Mouse (Mus musculus) olfactory bulb, adult 2 months (tissue): Measurements from ENCODE around the gene Skiv2l. TPM values are rescaled to one million over a fixed set of nuclear protein-coding genes. Genes with fewer than 3 reads are reported as not detected.
"Not testable (repeated sequence)": the region's sequence is repeated elsewhere in the genome, so short reads cannot be mapped to it uniquely, and the experiment has no call there.

Source experiments
- H3K27ac ChIP-seq: fragments of 200-500 bp; 2 replicates; pipeline ENCODE4 v1.5.1; 2012; ENCODE audit warnings: low read depth, low read length; ENCODE audit not compliant: insufficient read depth
- H3K4me1 ChIP-seq: fragments of 200-500 bp; 2 replicates; pipeline ENCODE4 v1.6.1; 2012; ENCODE audit warnings: low read length; ENCODE audit not compliant: control insufficient read depth, insufficient read depth
- H3K4me3 ChIP-seq: fragments of 200-500 bp; 2 replicates; pipeline ENCODE4 v1.5.1; 2012; ENCODE audit warnings: mild to moderate bottlenecking, low read depth, low read length, moderate library complexity; ENCODE audit not compliant: insufficient read depth
- CTCF ChIP-seq: fragments of 200-500 bp; IDR thresholded peaks from 2 replicates; pipeline ENCODE4 v1.5.1; 2012; ENCODE audit warnings: low read depth, mild to moderate bottlenecking, low read length, moderate library complexity; ENCODE audit not compliant: insufficient read depth
- POLR2A ChIP-seq: fragments of 200-500 bp; IDR thresholded peaks from 2 replicates; pipeline ENCODE4 v1.6.1; 2012; ENCODE audit warnings: mild to moderate bottlenecking, low read depth, low read length, moderate library complexity; ENCODE audit not compliant: insufficient read depth
- WGBS: fragments of 180-500 bp; shearing (Covaris S2); methylation state at CpG from one replicate; pipeline ENCODE4 v1.1.7; 2018; 5-methylcytosine and 5-hydroxymethylcytosine counted together
- polyA plus RNA-seq: library from polyadenylated mRNA; stranded (reverse); fragments of >200 nt; gene quantifications from 2 replicates; pipeline ENCODE4 v1.2.4, GENCODE M21; 2012; ENCODE audit warnings: low replicate concordance; ENCODE audit not compliant: missing spikeins, insufficient read depth, insufficient read length

The Skiv2l gene
- polyA plus RNA-seq, 1 experiment, result not detected

GRCm38 (mm10) chr17:34808599-34809205 lies 41.3 kb downstream of the Skiv2l start:
- Histone ChIP-seq H3K4me3 (no peak overlapping the region), H3K4me1 (no peaks in the 10 kb centered on the region), H3K27ac (no peak overlapping the region)
- TF ChIP-seq POLR2A (no peak), CTCF (no peak)
- WGBS, result 86% methylated on average over 6 of the region's 6 CpGs

DNA sequence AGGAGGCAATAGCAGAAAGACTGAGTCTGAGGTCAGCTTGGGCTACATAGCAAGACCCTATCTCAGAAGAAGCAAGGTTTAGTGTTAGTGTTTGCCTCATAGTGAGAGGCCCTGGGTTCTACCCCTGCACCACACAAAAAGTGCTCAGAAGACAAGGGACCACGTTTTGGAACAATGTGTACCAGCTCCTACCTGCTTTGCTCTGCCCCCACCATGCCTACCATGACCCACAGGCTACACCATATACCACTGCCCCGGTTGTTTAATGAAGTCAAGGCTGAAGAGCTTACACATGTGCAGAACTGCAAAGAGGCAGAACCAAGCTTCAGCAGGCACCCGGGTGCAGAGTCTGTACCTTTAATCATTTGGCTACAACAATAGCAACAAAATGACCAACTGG lies 42.8 kb downstream of the Skiv2l start:
- no peaks in the 10 kb centered on the region for H3K4me1 ChIP-seq
- no peak overlapping the region for H3K4me3 ChIP-seq
- no peak overlapping the region for H3K27ac ChIP-seq
- TF ChIP-seq CTCF (no peak), POLR2A (no peak)
- 69% methylated on average over 3 of the region's 3 CpGs for WGBS

GRCm38 (mm10) chr17:34804871-34805562 lies 45.0 kb downstream of the Skiv2l start:
- Histone ChIP-seq H3K27ac (no peak overlapping the region), H3K4me3 (no peak overlapping the region), H3K4me1 (no peaks in the 10 kb centered on the region)
- 75% methylated on average over 6 of the region's 6 CpGs for WGBS
- 0 out of 2 replicates have a peak, but pooled peaks have one; percentile 8 for TF ChIP-seq CTCF
- no peak for TF ChIP-seq POLR2A

GRCm38 (mm10) chr17:34804301-34804700 lies 45.7 kb downstream of the Skiv2l start, which contains the start of gene Cyp21a1:
Gene Cyp21a1, minus strand, starts transcription at chr17:34804561.
- 90% methylated on average over 4 of the region's 6 CpGs for WGBS
- H3K27ac ChIP-seq, H3K4me1 ChIP-seq, H3K4me3 ChIP-seq: not testable (repeated sequence)

- not testable (repeated sequence) for H3K27ac ChIP-seq, H3K4me1 ChIP-seq, H3K4me3 ChIP-seq
- 95% methylated on average over 6 of the region's 6 CpGs for WGBS
Observed at GRCm38 (mm10) chr17:34803367-34803766, 46.6 kb downstream of the Skiv2l start.

DNA sequence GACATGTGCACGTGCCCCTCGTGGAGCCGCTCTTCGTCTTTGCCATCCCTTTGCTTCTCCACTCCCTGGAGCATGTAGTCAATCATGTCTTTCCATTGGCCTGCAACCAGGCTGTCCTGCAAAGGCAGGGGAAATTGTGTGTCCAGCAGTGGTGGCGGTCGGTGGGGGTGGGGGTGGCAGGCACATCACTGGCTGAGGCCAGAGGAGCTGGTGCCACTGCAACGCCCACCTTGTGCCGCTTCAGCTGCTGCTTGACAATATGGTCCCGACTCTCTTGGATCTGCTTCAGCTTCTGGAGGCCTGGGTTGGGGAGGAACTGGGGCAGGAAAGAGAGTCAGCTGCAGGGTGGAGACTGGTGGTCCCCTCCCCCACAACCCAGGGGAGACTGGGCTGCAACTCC lies 47.3 kb downstream of the Skiv2l start:
- H3K27ac ChIP-seq, H3K4me1 ChIP-seq, H3K4me3 ChIP-seq: not testable (repeated sequence)
- 91% methylated on average over 9 of the region's 9 CpGs for WGBS

DNA sequence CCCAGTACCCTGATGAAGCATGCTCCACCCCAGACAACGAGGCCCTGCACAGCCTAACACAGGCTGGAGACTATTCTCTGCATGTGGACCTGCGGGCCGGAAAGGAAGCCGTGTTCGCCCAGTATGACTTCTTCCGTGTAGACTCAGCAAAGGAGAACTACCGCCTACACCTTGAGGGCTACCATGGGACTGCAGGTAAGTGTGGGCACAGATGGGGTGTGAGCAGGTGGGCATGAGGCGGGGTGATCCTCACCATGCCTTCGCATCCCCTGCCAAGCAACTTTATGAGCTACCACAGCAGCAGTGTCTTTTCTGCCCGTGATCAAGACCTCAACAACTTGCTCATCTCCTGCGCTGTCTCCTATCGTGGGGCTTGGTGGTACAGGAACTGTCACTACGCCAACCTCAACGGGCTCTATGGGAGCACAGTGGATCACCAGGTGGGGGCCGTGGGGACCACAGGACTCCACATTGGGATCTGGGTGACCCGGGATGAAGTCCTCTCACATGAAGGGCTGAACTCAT lies 49.2 kb downstream of the Skiv2l start:
- H3K4me1 ChIP-seq, H3K27ac ChIP-seq, H3K4me3 ChIP-seq: not testable (repeated sequence)
- WGBS, result 93% methylated on average over 16 of the region's 16 CpGs

DNA sequence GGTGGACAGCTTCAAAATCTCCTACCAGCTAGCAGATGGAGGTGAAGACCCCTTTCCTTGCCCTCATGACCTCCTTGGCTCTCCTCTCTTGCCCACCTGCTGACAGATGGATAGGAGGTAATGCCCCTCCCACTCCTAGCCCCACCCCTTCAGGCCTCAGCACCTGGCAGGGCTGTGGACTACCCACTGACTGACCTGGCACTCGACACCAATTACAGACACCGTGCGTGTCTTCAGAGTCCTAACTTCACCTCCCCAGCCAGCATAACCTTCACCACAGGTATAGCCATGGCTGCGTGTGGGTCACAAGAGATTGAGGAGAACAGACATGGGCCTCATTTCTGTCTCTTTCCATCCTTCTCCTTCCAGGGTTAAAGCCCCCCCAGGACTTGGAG lies 50.5 kb downstream of the Skiv2l start:
- no peaks in the 10 kb centered on the region for H3K4me1 ChIP-seq
- no peak overlapping the region for H3K4me3 ChIP-seq
- WGBS, result 95% methylated on average over 4 of the region's 4 CpGs
- no peak overlapping the region for H3K27ac ChIP-seq
- TF ChIP-seq POLR2A (no peak), CTCF (no peak)

GRCm38 (mm10) chr17:34798866-34799530 lies 51.0 kb downstream of the Skiv2l start:
- H3K27ac ChIP-seq, result no peak overlapping the region
- no peaks in the 10 kb centered on the region for H3K4me1 ChIP-seq
- H3K4me3 ChIP-seq, result no peak overlapping the region
- WGBS, result 94% methylated on average over 17 of the region's 17 CpGs
- TF ChIP-seq POLR2A (no peak), CTCF (no peak)

- 84% methylated on average over 7 of the region's 7 CpGs for WGBS
- H3K27ac ChIP-seq, H3K4me1 ChIP-seq, H3K4me3 ChIP-seq: not testable (repeated sequence)
Observed at GRCm38 (mm10) chr17:34798071-34798470, 51.9 kb downstream of the Skiv2l start.

GRCm38 (mm10) chr17:34797211-34797995 lies 52.6 kb downstream of the Skiv2l start:
- not testable (repeated sequence) for H3K4me1 ChIP-seq, H3K4me3 ChIP-seq, H3K27ac ChIP-seq
- WGBS, result 88% methylated on average over 10 of the region's 10 CpGs
